Mouse (Mus musculus): Measurements from ENCODE around the gene Shld1. TPM values are rescaled to one million over a fixed set of nuclear protein-coding genes. Genes with fewer than 3 reads are reported as not detected.

Gene Shld1
- polyA plus RNA-seq, 1 experiment from 2014 or later, result 30.8 TPM

DNA sequence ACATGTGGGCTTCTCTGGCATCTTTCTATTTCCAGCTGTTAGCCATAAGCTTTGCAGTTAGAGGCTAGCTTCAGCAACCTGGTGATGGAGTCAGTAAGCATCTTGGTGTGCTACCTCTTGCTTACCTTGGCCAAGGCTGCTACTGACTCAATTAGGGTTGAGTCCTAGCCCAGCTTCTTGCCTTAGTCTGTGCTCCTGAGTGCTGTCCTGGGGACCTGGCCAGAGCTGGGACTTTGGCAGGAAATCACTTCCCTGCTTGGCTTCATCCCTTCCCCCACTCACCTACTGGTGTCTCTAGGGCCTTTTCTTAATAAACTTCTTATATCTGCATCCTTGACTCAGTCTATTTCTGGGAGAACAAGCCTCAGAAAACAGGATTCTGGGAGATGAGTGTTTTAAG is 64.0 kb downstream of the Shld1 start:
- H3K27ac ChIP-seq (ENCODE audit: low read depth, low read length), result peak overlapping the region; percentile 83; the same call in 1 of the 2 replicates
- no peaks in the 10 kb centered on the region for H3K27me3 ChIP-seq (replicated peaks; ENCODE audit: control insufficient read depth, insufficient read depth, low read length)
- no peaks in the 10 kb centered on the region for H3K36me3 ChIP-seq (ENCODE audit: control insufficient read depth, insufficient read depth, low read length)
- H3K9ac ChIP-seq (ENCODE audit: low read length), result no peak overlapping the region
- no peaks in the 10 kb centered on the region for H3K9me3 ChIP-seq (replicated peaks; ENCODE audit: control insufficient read depth, low read length)
- H3K4me2 ChIP-seq (ENCODE audit: low read length), result no peak overlapping the region
- H3K4me3 ChIP-seq (ENCODE audit: low read depth, low read length), result no peak overlapping the region
- ATAC-seq (no peak), DNase-seq (ENCODE audit: low spot score) (no peak)
- H3K4me1 ChIP-seq (ENCODE audit: control insufficient read depth, insufficient read depth, low read length), result peaks cover 19% of the 10 kb centered on the region

DNA sequence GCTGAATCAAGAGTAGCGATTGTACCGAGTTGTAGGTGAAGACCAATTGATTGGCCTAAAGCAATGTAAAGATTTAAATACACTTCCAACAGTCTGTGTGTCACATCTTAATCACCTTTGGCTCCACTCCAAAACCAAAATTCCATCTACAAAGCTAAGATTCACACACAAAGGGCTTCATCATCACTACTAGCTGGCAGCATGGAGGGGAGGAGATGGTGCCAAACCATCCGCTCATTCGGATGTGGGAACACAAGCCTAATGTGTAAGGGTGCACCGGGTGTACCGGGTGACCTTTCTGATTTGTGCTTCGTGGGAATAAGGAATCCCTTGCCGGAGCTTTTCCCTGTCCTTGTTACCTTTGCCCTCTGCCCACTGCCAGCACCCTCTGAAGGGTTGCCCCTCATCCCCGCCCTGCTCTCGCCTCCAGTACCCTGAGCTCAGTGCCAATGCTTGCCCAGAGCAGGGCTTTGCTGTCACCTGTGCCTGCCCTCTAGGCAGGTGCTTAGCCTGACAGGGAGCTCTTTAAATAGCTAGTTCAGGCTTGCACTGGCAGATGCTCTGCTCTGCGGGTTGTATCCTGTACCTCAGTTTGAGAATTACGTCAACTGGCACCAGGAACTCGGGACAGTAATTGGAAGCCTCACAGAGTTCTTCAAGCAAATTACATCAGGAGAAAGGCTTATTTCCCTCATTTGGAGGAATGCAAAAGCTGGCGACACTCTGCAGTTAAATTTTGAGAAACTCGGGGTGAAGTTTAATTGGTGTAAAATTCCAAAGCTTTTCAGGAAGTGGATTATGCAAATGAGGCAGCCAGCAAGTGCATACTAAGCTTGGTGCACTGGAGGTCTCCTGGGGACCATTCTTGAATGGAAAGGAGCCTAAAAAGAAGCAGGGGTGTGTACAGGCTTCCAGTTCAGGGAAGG is 64.7 kb downstream of the Shld1 start:
- DNase-seq (ENCODE audit: low spot score), result peak; percentile 88
- Histone ChIP-seq H3K4me2 (ENCODE audit: low read length) (peak overlapping the region; percentile 26; the same call in 1 of the 2 replicates), H3K27ac (ENCODE audit: low read depth, low read length) (peak overlapping the region; percentile 83), H3K4me1 (ENCODE audit: control insufficient read depth, insufficient read depth, low read length) (peaks cover 19% of the 10 kb centered on the region), H3K9me3 (replicated peaks; ENCODE audit: control insufficient read depth, low read length) (no peaks in the 10 kb centered on the region), H3K4me3 (ENCODE audit: low read depth, low read length) (no peak overlapping the region), H3K36me3 (ENCODE audit: control insufficient read depth, insufficient read depth, low read length) (no peaks in the 10 kb centered on the region), H3K27me3 (replicated peaks; ENCODE audit: control insufficient read depth, insufficient read depth, low read length) (no peaks in the 10 kb centered on the region), H3K9ac (ENCODE audit: low read length) (peak overlapping the region; percentile 6; the same call in 1 of the 2 replicates)
- peak; percentile 89 for ATAC-seq
- WGBS, result 15% methylated on average over 15 of the region's 15 CpGs

DNA sequence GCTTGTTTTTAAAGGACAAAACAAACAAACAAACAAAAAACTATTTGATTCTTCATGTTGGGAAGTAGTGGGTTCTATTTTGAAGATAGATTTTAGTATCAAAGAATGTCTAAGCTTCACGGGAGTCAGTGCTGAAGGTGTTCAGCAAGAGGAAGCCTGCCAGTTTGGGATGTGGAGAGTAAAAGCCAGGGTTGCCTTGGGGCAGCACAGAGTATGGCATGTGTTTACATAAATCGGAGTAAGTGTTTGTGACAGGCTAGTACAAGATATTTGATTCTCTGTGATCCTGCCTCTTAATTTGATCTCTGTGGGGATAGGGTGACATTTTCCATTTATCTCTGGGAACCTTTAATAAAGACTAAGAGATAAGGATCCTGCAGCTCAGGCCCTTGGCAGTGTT is 65.7 kb downstream of the Shld1 start:
- peaks cover 19% of the 10 kb centered on the region for H3K4me1 ChIP-seq (ENCODE audit: control insufficient read depth, insufficient read depth, low read length)
- no peak overlapping the region for H3K4me3 ChIP-seq (ENCODE audit: low read depth, low read length)
- DNase-seq (ENCODE audit: low spot score), result no peak
- no peak for ATAC-seq
- no peaks in the 10 kb centered on the region for H3K36me3 ChIP-seq (ENCODE audit: control insufficient read depth, insufficient read depth, low read length)
- H3K27ac ChIP-seq (ENCODE audit: low read depth, low read length), result no peak overlapping the region
- H3K4me2 ChIP-seq (ENCODE audit: low read length), result no peak overlapping the region
- 65% methylated on average over 2 of the region's 2 CpGs for WGBS
- no peak overlapping the region for H3K9ac ChIP-seq (ENCODE audit: low read length)
- no peaks in the 10 kb centered on the region for H3K9me3 ChIP-seq (replicated peaks; ENCODE audit: control insufficient read depth, low read length)
- H3K27me3 ChIP-seq (replicated peaks; ENCODE audit: control insufficient read depth, insufficient read depth, low read length), result no peaks in the 10 kb centered on the region

DNA sequence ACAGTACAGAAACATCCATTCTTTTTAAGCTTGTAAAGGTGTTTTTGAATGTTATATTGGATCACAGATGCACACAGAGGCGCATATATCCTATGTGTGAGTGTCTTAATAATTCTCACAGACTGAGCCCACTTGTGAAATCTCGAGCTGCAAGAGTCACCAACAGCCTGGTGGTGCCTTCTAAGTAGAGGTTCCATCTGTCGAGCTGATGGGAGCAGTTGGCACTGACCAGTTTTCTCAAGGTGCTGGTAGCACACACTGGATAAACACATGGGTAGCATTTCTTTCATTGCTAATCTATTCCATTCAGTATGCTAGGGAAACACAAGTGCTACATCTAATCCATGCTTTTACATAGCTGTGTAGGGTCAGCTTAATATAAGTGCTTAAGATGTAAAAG is 66.4 kb downstream of the Shld1 start:
- no peak overlapping the region for H3K9ac ChIP-seq (ENCODE audit: low read length)
- H3K27me3 ChIP-seq (replicated peaks; ENCODE audit: control insufficient read depth, insufficient read depth, low read length), result no peaks in the 10 kb centered on the region
- 68% methylated on average over 3 of the region's 3 CpGs for WGBS
- H3K36me3 ChIP-seq (ENCODE audit: control insufficient read depth, insufficient read depth, low read length), result no peaks in the 10 kb centered on the region
- H3K27ac ChIP-seq (ENCODE audit: low read depth, low read length), result no peak overlapping the region
- H3K4me3 ChIP-seq (ENCODE audit: low read depth, low read length), result no peak overlapping the region
- H3K9me3 ChIP-seq (replicated peaks; ENCODE audit: control insufficient read depth, low read length), result no peaks in the 10 kb centered on the region
- DNase-seq (ENCODE audit: low spot score) (peak; percentile 25), ATAC-seq (no peak)
- H3K4me1 ChIP-seq (ENCODE audit: control insufficient read depth, insufficient read depth, low read length), result peaks cover 19% of the 10 kb centered on the region
- no peak overlapping the region for H3K4me2 ChIP-seq (ENCODE audit: low read length)

DNA sequence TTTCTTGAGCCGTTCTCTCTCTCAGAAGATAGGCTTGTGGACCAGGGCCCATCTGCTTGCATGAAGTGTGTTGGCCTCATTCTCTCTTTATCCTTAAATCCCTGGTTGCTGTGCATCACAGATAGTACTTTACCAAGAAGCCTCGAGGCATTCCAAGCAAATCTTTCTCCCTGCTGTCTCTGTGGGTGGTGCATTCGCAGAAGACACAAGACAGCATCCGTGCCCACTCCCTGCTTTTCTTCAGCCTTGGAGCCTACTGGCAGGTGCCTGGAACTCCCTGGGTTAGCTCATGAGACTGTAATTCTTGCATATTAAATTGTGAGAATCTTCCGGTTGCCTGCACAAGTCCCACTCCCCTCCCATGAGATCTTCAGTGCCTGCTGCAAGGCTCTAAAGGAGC is 71.2 kb downstream of the Shld1 start:
- WGBS, result 60% methylated on average over 5 of the region's 5 CpGs
- Histone ChIP-seq H3K4me2 (ENCODE audit: low read length) (no peak overlapping the region), H3K9ac (ENCODE audit: low read length) (no peak overlapping the region), H3K4me1 (ENCODE audit: control insufficient read depth, insufficient read depth, low read length) (peaks cover 3% of the 10 kb centered on the region), H3K27ac (ENCODE audit: low read depth, low read length) (no peak overlapping the region), H3K4me3 (ENCODE audit: low read depth, low read length) (no peak overlapping the region), H3K9me3 (replicated peaks; ENCODE audit: control insufficient read depth, low read length) (no peaks in the 10 kb centered on the region), H3K36me3 (ENCODE audit: control insufficient read depth, insufficient read depth, low read length) (no peaks in the 10 kb centered on the region), H3K27me3 (replicated peaks; ENCODE audit: control insufficient read depth, insufficient read depth, low read length) (no peaks in the 10 kb centered on the region)
- ATAC-seq (no peak), DNase-seq (ENCODE audit: low spot score) (no peak)

DNA sequence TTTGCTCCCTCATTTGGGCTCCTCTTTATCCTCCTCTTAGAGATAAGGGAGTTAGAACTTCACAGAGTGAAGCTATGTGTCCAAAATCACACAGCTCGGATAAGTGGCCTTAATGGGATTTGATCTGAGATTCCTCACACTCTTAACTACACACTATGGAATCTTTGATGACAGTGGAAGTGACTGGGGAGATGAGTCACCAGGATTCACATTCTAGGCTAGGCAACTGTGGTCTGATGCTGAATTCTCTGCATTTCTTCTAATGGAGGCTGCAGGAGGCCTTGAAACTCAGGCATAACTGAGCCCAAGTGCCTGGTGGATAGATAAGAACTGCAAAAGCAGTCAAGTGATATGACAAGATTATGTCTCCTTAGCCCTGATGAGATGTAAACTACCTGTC is 84.1 kb downstream of the Shld1 start:
- Histone ChIP-seq H3K4me1 (ENCODE audit: control insufficient read depth, insufficient read depth, low read length) (no peaks in the 10 kb centered on the region), H3K4me2 (ENCODE audit: low read length) (no peak overlapping the region), H3K36me3 (ENCODE audit: control insufficient read depth, insufficient read depth, low read length) (no peaks in the 10 kb centered on the region), H3K9me3 (replicated peaks; ENCODE audit: control insufficient read depth, low read length) (no peaks in the 10 kb centered on the region), H3K9ac (ENCODE audit: low read length) (no peak overlapping the region), H3K27ac (ENCODE audit: low read depth, low read length) (no peak overlapping the region), H3K4me3 (ENCODE audit: low read depth, low read length) (no peak overlapping the region), H3K27me3 (replicated peaks; ENCODE audit: control insufficient read depth, insufficient read depth, low read length) (no peaks in the 10 kb centered on the region)
- no peak for ATAC-seq
- DNase-seq (ENCODE audit: low spot score), result no peak
- WGBS, result 82% methylated on average over 1 of the region's 1 CpGs

DNA sequence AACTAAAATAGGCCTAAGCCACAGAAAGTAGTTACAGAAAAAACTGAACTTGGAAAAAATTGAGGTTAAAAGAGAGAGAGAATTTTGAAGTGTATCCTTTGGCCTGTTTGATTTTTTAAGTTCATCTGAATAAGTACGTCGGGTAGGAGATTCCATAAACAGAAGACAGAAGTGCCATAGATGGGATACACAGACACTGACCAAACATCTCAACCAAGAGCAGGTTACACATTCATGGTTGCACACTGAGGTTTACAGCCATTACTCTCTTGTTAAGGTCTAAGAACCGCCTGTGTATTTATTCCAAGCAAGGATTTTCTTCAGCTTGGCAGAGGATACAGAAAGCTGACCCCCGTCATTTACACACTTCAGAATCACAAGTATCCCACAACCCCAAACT is 94.2 kb downstream of the Shld1 start, which contains the start of gene Chgb:
Chgb (plus strand) TSS at position 301 of the 400 bp plus-strand sequence.
- DNase-seq (ENCODE audit: low spot score) (no peak), ATAC-seq (no peak; the same call in 1 of the 2 replicates)
- peak within 1 kb of the TSS; percentile 55 for H3K4me3 ChIP-seq (ENCODE audit: low read depth, low read length)
- H3K9ac ChIP-seq (ENCODE audit: low read length), result peak within 1 kb of the TSS; percentile 80
- 9% methylated on average over 4 of the region's 4 CpGs for WGBS
- H3K9me3 ChIP-seq (replicated peaks; ENCODE audit: control insufficient read depth, low read length), result no peaks in the 10 kb centered on the region
- no peaks in the 10 kb centered on the region; the same call in 1 of the 2 replicates for H3K4me1 ChIP-seq (ENCODE audit: control insufficient read depth, insufficient read depth, low read length)
- peak within 1 kb of the TSS; percentile 62 for H3K4me2 ChIP-seq (ENCODE audit: low read length)
- no peaks in the 10 kb centered on the region for H3K36me3 ChIP-seq (ENCODE audit: control insufficient read depth, insufficient read depth, low read length)
- H3K27me3 ChIP-seq (replicated peaks; ENCODE audit: control insufficient read depth, insufficient read depth, low read length), result no peaks in the 10 kb centered on the region
- peak within 1 kb of the TSS; percentile 88 for H3K27ac ChIP-seq (ENCODE audit: low read depth, low read length)

DNA sequence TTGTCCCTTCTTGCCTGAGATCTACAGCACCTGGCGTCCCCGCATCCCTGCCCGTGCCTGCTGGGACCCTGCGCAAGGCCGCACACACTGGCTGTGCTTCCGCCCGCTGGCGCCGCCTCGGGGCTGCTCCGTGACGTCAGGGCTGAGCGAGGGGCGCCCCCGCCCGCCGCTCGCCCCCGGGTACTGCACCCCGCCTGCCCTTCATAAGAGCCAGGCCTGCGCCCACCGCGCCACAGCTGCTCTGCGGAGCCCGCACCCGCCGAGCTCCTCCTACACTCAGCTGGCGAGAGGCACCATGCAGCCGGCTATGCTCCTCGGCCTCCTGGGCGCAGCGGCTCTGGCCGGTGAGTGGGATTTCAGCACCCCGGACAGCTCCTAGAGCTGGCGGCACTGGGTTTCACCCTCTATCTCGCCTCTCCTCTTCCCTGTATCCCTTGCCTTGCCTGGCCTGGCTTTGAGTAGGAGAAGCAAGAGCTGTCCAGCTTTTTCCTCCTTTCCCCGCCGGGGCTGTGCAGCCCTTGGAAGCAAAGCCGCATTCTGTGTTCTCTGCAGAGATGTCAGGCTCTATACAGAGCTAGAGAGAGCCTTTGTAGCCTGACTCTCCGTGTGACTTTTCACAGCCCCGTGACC is 94.8 kb downstream of the Shld1 start:
- peak; percentile 98 for ATAC-seq
- H3K36me3 ChIP-seq (ENCODE audit: control insufficient read depth, insufficient read depth, low read length), result no peaks in the 10 kb centered on the region

DNA sequence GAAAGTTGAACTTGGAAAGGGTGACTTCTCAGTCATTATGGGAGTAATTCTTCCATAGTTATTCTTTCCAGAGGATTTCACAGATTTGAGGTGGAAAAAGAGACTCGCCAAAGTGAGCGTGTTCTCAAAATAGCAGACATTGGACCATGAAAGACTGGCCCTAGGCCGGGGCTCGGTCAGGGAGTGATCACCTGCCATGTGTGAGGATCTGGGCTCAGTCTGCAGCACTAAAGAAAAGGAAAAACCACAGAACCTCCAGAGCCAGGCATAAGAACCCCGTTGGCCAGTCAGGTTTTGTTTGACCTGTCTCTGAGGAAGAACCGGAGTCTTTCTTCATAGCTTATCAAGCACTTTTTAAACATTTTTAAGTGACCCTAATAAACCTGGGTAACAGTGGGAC is 97.3 kb downstream of the Shld1 start:
- Histone ChIP-seq H3K9me3 (replicated peaks; ENCODE audit: control insufficient read depth, low read length) (no peaks in the 10 kb centered on the region), H3K4me2 (ENCODE audit: low read length) (no peak overlapping the region), H3K9ac (ENCODE audit: low read length) (no peak overlapping the region), H3K36me3 (ENCODE audit: control insufficient read depth, insufficient read depth, low read length) (no peaks in the 10 kb centered on the region), H3K4me3 (ENCODE audit: low read depth, low read length) (no peak overlapping the region), H3K27me3 (replicated peaks; ENCODE audit: control insufficient read depth, insufficient read depth, low read length) (no peaks in the 10 kb centered on the region), H3K4me1 (ENCODE audit: control insufficient read depth, insufficient read depth, low read length) (no peaks in the 10 kb centered on the region; the same call in 1 of the 2 replicates), H3K27ac (ENCODE audit: low read depth, low read length) (no peak overlapping the region)
- no peak for DNase-seq (ENCODE audit: low spot score)
- WGBS, result 87% methylated on average over 6 of the region's 6 CpGs
- no peak for ATAC-seq

More for the DNA sequence above, 94.8 kb downstream of the Shld1 start:
- Histone ChIP-seq H3K9ac (ENCODE audit: low read length) (peak overlapping the region; percentile 80), H3K4me3 (ENCODE audit: low read depth, low read length) (peak overlapping the region; percentile 55), H3K9me3 (replicated peaks; ENCODE audit: control insufficient read depth, low read length) (no peaks in the 10 kb centered on the region), H3K4me1 (ENCODE audit: control insufficient read depth, insufficient read depth, low read length) (no peaks in the 10 kb centered on the region; the same call in 1 of the 2 replicates), H3K27me3 (replicated peaks; ENCODE audit: control insufficient read depth, insufficient read depth, low read length) (no peaks in the 10 kb centered on the region), H3K27ac (ENCODE audit: low read depth, low read length) (peak overlapping the region; percentile 88), H3K4me2 (ENCODE audit: low read length) (peak overlapping the region; percentile 62)
- under 1% methylated on average over 40 of the region's 41 CpGs for WGBS
- peak; percentile 91 for DNase-seq (ENCODE audit: low spot score)

Data from forebrain, embryonic 14.5 days (tissue).